Mouse (Mus musculus): ENCODE measurements around the gene Dguok.

Dguok gene

GRCm38 (mm10) chr6:83456131-83456983 is 50.4 kb downstream of the Dguok start:
- DNase-seq (ENCODE audit: low spot score in 2 of 2): peak in 1 of 2 experiments; percentile 66

- DNase-seq (ENCODE audit: low spot score in 2 of 2): peak in 1 of 2 experiments; percentile 49
Measured at GRCm38 (mm10) chr6:83455328-83456130, 51.2 kb downstream of the Dguok start.

GRCm38 (mm10) chr6:83453706-83454105 is 53.1 kb downstream of the Dguok start:
- DNase-seq (ENCODE audit: low spot score in 2 of 2): no peak

GRCm38 (mm10) chr6:83450451-83451303 is 56.1 kb downstream of the Dguok start:
- DNase-seq (ENCODE audit: low spot score in 2 of 2): no peak

- DNase-seq (ENCODE audit: low spot score in 2 of 2): no peak
Measured at GRCm38 (mm10) chr6:83449440-83449839, 57.3 kb downstream of the Dguok start.

GRCm38 (mm10) chr6:83448911-83449310 is 57.9 kb downstream of the Dguok start:
- no peak for DNase-seq (ENCODE audit: low spot score in 2 of 2)

GRCm38 (mm10) chr6:83447031-83447430 is 59.7 kb downstream of the Dguok start:
- no peak for DNase-seq (ENCODE audit: low spot score in 2 of 2)

- DNase-seq (ENCODE audit: low spot score in 2 of 2): no peak
Measured at GRCm38 (mm10) chr6:83445796-83446195, 61.0 kb downstream of the Dguok start.

GRCm38 (mm10) chr6:83443441-83444340 is 63.1 kb downstream of the Dguok start:
- peak; percentile 58 to 75 for DNase-seq (ENCODE audit: low spot score in 2 of 2)

GRCm38 (mm10) chr6:83442639-83443038 is 64.1 kb downstream of the Dguok start:
- DNase-seq (ENCODE audit: low spot score in 2 of 2): no peak

- peak; percentile 76 to 82 for DNase-seq (ENCODE audit: low spot score in 2 of 2)
Measured at GRCm38 (mm10) chr6:83441259-83442061, 65.3 kb downstream of the Dguok start.

GRCm38 (mm10) chr6:83440510-83441258 is 66.1 kb downstream of the Dguok start:
- peak; percentile 57 to 76 for DNase-seq (ENCODE audit: low spot score in 2 of 2)

- DNase-seq (ENCODE audit: low spot score in 2 of 2): no peak
Measured at GRCm38 (mm10) chr6:83440197-83440509, 66.6 kb downstream of the Dguok start.

GRCm38 (mm10) chr6:83439781-83440180 is 67.0 kb downstream of the Dguok start:
- no peak for DNase-seq (ENCODE audit: low spot score in 2 of 2)

- no peak for DNase-seq (ENCODE audit: low spot score in 2 of 2)
Measured at GRCm38 (mm10) chr6:83439119-83439767, 67.5 kb downstream of the Dguok start.

- DNase-seq (ENCODE audit: low spot score in 2 of 2): no peak
Measured at GRCm38 (mm10) chr6:83438584-83438983, 68.2 kb downstream of the Dguok start.

- DNase-seq (ENCODE audit: low spot score in 2 of 2): no peak
Measured at GRCm38 (mm10) chr6:83437802-83438201, 69.0 kb downstream of the Dguok start.

GRCm38 (mm10) chr6:83437225-83437624 is 69.5 kb downstream of the Dguok start:
- DNase-seq (ENCODE audit: low spot score in 2 of 2): no peak

GRCm38 (mm10) chr6:83436547-83436946 is 70.2 kb downstream of the Dguok start:
- no peak for DNase-seq (ENCODE audit: low spot score in 2 of 2)

Data from cerebellum, postnatal 4 days (tissue).